Mouse (Mus musculus): ENCODE results near the gene Fgfr2. TPM values are rescaled to one million over a fixed set of nuclear protein-coding genes. Genes with fewer than 3 reads are reported as not detected.

The Fgfr2 gene
- total RNA-seq, 2 experiments from 2014 or later = 47.6 to 49.5 TPM

DNA sequence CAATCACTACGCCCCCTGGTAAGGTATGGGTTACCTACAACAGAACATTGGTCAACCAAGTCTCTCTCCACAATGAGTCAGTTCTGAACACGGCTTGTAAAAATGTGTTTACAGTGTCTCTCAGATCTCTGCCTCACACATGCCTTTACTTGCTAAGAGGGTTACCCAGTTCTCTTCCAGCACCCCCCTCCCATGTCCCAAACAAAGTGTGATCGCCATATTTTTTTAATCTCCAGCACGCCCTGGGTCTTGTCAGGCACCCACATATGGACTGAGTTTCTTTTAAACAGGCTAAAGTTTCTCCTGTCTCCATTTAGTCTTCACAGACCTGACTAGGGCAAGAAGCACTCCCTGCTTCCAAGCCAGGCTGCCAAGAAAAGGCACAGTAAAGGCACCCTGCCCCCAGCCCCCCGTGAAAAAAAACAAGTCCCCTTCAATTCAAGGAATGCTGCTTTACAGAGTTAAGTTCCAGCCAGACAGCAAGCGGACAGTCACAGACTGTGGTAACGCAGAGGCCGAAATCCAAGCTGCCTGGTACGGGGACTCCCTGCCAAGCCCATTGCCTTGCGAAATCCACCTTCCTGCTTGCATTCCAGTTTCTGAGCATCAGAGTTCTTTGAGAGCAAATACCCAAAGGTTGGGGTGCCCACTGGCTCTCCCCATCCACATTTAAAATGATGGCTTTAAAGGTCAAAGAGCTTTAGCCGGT is 2834.3 kb downstream of the Fgfr2 start:
- no peak for TF ChIP-seq CTCF (conservative IDR thresholded peaks at IDR 0.05)
- no peak for DNase-seq (ENCODE audit: low spot score in 2 of 2)
- Histone ChIP-seq H3K4me3 (peak overlapping the region; percentile 22; the same call in 1 of the 2 replicates), H3K27ac (no peak overlapping the region)

- DNase-seq (ENCODE audit: low spot score in 2 of 2) = no peak
- no peak for TF ChIP-seq CTCF (conservative IDR thresholded peaks at IDR 0.05)
Observed at GRCm38 (mm10) chr7:130288248-130288647, 2834.9 kb downstream of the Fgfr2 start.

GRCm38 (mm10) chr7:130278738-130279705 is 2844.1 kb downstream of the Fgfr2 start:
- Histone ChIP-seq H3K4me3 (no peak overlapping the region), H3K27ac (no peak overlapping the region)
- DNase-seq (ENCODE audit: low spot score in 2 of 2) = no peak
- no peak for TF ChIP-seq CTCF (conservative IDR thresholded peaks at IDR 0.05)

More at GRCm38 (mm10) chr7:130288248-130288647, 2834.9 kb downstream of the Fgfr2 start:
- Histone ChIP-seq H3K4me3 (no peak overlapping the region), H3K27ac (no peak overlapping the region)

- Histone ChIP-seq H3K4me3 (no peak overlapping the region), H3K27ac (no peak overlapping the region)
- no peak for DNase-seq (ENCODE audit: low spot score in 2 of 2)
- TF ChIP-seq CTCF (conservative IDR thresholded peaks at IDR 0.05) = no peak
Observed at GRCm38 (mm10) chr7:130278000-130278737, 2845.0 kb downstream of the Fgfr2 start.

- DNase-seq (ENCODE audit: low spot score in 2 of 2) = peak; percentile 50 to 84
Observed at GRCm38 (mm10) chr7:130273265-130273664, 2849.9 kb downstream of the Fgfr2 start.

GRCm38 (mm10) chr7:130270807-130271206 is 2852.3 kb downstream of the Fgfr2 start:
- TF ChIP-seq CTCF (conservative IDR thresholded peaks at IDR 0.05) = peak; percentile 65
- Histone ChIP-seq H3K27ac (no peak overlapping the region), H3K4me3 (no peak overlapping the region)
- DNase-seq (ENCODE audit: low spot score in 2 of 2) = no peak

More at GRCm38 (mm10) chr7:130273265-130273664, 2849.9 kb downstream of the Fgfr2 start:
- Histone ChIP-seq H3K27ac (no peak overlapping the region), H3K4me3 (no peak overlapping the region)
- peak; percentile 99 for TF ChIP-seq CTCF (conservative IDR thresholded peaks at IDR 0.05)

DNA sequence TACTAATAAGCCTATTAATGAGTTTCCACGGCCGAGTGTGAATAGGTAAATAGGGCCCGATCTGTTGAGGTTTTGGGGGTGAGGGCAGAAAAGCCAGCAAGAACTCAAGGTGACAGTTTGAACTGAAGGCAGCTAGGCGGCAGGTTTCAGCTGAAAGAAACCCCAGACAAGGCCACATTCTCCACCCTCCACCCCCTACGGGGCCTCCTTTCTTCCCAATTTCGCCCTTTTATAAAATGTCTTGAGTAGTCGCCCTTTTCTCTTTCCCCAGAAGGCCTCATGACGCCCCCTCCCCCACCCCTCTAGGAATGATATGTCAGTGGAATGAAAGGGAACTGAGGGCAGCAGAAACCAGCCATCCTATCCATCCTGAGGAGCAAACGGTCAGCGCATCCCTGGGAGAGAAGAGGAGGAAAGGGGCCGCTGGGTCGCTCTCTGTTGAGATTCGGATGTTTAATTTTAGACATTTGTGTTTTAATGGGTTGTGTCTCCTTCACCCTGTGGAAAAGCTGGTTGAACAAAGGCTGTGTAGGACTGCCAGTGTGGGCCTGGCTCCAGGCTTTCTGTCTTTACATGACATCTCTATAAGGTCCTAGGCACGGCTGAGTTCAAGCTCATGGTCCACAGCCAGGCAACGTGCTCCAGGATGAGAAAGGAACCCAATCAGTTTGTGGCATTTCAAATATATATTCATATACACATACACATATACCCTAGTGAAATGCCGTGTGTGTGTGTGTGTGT is 2853.9 kb downstream of the Fgfr2 start:
- no peak for TF ChIP-seq CTCF (conservative IDR thresholded peaks at IDR 0.05)
- no peak overlapping the region for H3K4me3 ChIP-seq
- DNase-seq (ENCODE audit: low spot score in 2 of 2) = no peak
- no peak overlapping the region for H3K27ac ChIP-seq

DNA sequence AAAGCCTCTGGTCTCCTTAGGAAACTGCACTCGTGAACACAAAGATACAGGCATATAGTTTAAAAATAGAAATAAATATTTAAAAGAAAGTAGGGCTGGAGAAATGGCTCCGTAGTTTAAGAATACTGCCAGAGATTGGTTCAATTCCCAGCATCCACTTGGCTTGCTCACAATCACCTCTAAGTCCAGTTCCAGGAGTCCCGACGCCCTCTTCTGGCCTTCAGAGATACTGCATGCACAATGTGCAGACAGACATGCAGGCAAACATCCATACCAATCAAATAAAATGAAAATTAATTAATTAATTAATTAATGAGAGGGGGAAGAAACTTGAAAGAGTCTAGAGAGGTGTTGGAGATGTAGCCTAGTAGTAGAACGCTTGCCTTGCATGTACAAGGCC is 2856.1 kb downstream of the Fgfr2 start:
- no peak for DNase-seq (ENCODE audit: low spot score in 2 of 2)
- peak; percentile 77 for TF ChIP-seq CTCF (conservative IDR thresholded peaks at IDR 0.05)
- Histone ChIP-seq H3K27ac (no peak overlapping the region), H3K4me3 (no peak overlapping the region)

DNA sequence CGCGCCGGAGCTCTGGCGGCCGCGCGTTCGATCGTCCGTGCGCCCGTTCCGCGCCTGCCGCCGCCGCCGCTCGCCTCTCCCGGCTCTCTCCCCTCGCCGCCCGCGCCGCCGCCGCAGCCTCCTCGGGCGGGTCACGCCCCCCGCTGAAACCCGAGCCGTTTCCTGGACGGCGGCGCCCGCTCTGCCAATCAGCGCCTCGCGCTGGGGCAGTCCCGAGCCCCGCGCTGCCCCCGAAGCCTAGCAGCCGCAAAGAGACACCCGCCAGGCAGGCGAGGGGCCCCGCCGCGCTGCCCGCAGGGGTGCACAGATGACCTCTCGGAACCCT is 2857.0 kb downstream of the Fgfr2 start:
- DNase-seq (ENCODE audit: low spot score in 2 of 2) = peak in 1 of 2 experiments; percentile 49
- TF ChIP-seq CTCF (conservative IDR thresholded peaks at IDR 0.05) = no peak
- Histone ChIP-seq H3K4me3 (peak overlapping the region; percentile 74), H3K27ac (peak overlapping the region; percentile 87)

DNA sequence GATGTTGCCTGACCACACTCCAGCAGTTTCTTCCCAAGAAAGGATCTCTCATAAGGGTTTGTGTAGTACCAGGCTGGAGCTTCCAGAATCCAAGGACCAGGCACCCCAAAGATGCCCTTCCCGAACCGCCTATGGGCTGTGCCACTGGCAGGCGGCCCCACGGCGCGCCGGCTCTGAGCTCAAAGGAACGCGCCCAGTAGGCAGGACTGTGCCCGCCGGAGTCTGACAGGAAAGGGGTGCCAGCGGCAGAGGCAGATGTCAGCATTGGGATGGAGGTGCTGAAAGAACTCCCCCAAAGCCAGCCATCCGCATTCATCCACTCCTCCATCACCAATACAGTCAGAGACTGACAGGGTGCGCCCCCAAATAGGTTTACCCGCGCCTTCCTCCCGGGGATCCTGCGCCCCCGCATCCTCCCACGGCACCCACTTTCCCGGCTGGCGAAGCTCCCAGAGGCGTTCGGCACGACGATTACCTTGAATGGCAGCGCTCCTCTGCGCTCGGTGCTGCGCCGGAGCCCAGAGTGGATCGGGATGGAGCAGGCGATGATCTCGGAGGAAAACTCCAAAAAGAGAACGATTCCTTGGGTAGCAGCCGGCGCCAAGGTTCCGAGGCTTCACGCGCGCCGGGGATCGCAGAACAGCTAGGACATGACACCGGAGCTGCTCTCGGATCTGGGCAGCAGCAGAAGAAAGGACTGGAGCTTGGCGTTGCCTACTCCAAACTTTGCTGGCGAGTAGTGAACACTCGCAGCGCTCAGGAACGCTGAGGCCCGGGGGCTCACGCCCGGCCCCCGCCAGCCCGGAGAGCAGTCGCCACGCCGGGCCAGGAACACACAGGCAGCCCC is 2857.6 kb downstream of the Fgfr2 start:
- H3K27ac ChIP-seq = peak overlapping the region; percentile 87
- TF ChIP-seq CTCF (conservative IDR thresholded peaks at IDR 0.05) = no peak
- H3K4me3 ChIP-seq = peak overlapping the region; percentile 74
- peak; percentile 46 to 50 for DNase-seq (ENCODE audit: low spot score in 2 of 2)

DNA sequence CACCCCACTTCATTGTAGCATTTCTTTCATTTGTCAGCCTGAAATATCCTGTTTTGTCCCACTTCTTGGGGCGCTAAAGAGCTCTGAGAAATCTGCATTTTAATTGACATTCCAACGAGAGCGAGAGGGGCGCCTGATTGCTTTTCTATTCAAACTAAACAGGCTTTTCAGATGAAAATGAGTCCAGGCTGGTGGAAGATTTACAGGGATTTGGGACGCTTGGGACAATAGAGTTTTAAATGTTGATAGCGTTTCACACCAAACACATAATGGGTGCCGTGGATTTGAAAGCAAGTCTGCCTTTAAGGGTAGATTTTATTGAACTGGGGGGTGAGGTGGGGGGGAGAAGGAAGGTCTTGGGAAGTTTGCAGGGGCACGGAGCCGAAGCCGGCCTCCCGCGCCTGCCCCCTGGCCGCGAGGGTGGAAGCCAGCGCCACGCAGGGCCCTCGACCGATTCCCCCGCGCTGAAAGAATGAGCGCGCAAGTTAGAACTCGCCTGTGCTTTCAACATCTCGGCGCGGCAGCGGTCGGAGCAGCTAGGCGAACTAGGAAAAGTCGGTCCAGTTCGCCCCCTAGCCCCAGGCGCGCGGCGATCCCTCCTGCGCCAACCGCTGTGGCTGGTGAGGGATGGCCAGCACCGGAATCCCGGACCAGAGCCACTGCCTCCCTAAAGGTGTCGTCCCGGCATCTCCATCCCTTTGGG is 2858.4 kb downstream of the Fgfr2 start:
- DNase-seq (ENCODE audit: low spot score in 2 of 2) = no peak
- peak overlapping the region; percentile 87 for H3K27ac ChIP-seq
- peak; percentile 58 for TF ChIP-seq CTCF (conservative IDR thresholded peaks at IDR 0.05)
- peak overlapping the region; percentile 74 for H3K4me3 ChIP-seq
